Mouse (Mus musculus): ENCODE data around the gene Ptgis.
"Not testable (repeated sequence)": the region's sequence is repeated elsewhere in the genome, so short reads cannot be mapped to it uniquely, and the experiment has no call there.

Ptgis gene

DNA sequence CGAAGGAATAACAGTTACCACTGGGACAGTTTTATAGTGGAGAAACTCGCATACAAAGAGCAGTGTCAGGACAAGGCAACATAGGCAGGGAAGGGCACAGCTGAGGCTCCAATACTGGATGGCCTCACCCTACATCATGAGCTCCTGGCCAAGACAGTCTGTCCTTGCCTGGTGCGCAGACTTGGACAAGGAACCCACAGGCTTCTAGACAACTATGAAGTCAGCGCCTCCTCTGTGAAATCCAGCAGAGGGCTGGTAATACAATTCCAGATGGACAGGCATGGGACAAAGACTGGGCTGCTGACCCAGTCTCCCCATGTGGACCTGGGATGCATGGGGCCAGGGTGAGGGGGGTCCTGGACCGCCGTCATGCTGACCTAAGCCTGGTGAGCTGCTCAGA, 16.2 kb downstream of the Ptgis start:
- no peak for DNase-seq

DNA sequence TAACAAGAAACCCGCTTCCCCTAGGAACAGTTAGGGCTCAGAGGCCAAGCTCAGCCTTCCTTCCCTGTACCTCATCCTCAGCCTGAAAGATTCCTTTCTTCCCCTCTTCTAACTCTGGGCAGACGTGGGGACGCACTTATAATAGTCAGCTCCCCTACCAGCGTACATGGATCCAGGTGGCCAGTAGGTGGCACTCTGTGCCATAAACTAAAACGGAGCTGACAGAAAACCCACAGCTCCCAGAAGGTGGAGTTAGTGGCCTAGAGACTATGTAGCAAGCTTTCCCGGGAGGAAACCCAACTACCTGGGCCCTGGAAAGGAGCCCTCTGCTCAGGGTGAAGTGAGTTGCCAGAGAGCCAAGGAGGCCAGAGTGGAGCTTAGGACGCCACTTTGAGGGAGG, 18.3 kb downstream of the Ptgis start:
- DNase-seq = peak; percentile 74

DNA sequence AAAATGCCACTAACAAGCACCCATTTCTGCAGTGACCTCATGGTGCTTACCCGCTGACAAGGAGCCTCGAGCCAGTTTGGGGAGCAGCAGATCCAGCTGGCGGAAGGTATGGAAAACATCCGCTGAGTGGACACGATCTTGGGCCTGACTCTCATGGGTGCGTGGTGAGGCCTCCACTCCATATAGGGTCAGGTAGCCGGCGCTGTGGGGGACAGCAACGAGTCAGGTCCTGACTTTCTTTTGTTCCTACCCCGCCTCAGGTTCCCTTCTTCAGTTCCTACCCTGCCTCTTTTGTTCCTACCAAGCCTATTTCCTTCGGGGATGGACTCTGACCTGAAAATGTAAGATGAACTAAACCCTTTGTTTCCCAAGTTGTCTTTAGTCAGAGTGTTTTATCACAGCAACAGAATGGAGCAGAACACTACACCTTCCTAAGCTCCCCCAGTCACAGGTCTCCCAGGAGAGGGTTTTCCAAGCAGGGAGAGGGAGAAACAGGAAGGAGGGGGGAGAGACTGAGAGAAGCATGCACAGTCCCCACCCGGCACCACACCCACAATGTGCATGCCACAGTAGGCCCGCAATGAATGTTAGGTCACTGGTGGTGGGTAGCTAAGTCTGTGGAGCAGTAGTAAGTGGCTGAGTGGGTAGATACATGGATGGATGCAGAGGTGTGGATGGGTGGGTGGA, 19.1 kb downstream of the Ptgis start:
- no peak for DNase-seq

DNA sequence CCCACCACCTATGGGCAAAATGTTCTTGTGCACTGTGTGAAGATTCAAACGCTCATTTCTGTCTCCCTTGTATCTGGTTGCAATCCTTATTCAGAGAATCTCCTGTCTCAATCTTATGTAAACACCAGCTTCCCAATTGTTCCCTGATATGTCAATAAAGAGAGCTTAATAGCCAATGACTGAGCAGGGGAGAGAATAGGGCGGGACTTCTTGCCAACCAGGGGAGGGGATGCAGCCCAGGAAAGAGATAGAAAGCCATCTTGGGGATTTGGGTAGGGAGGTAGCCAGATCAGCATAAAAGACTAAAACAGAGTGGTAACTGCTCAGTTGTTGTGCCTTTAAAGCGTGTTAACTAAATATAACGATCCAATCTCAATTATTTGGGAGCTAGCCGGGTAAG, 19.7 kb downstream of the Ptgis start:
- DNase-seq = no peak

- DNase-seq = peak; percentile 67
These were observed 21.1 kb downstream of the Ptgis start for GRCm38 (mm10) chr2:167219154-167219775.

GRCm38 (mm10) chr2:167213666-167214065, 26.7 kb downstream of the Ptgis start:
- DNase-seq = no peak

DNA sequence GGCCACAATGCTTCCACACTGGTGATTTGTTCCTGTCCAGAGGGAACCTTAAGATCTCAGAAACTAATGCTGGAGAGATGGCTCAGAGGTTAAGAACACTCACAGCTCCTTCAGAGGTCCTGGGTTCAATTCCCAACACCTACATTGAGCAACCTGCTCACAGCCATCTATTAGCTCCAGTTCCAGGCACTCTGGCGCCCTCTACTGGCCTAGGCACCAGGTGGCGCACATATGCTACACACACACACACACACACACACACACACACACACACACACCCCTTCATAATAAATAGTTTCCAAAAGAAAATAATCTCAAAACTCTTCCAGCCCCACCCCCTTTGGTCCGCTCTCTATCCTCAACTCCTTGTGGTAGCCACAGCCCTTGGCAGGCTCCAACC, 27.3 kb downstream of the Ptgis start:
- DNase-seq = no peak

DNA sequence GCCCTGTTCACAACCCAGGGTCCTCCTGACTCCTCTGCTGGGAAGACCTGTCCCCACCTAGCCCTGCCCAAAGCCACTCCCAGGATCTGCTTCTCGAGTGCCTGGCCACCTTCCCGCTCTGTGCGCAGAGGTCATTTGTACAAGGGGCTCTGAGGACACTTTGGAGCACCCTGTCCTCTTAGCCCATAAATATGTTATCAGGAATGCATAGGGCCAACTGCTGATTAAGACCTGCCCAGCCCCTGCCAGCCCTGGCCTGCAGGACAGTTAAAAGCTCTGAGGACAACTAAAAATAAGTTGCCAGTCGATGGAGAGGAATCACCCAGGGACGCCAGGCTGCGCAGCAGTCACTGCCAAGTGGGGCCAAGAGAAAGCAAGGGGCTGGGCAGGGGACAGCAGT, 27.9 kb downstream of the Ptgis start:
- no peak for DNase-seq

GRCm38 (mm10) chr2:167212089-167212488, 28.3 kb downstream of the Ptgis start:
- DNase-seq = no peak

DNA sequence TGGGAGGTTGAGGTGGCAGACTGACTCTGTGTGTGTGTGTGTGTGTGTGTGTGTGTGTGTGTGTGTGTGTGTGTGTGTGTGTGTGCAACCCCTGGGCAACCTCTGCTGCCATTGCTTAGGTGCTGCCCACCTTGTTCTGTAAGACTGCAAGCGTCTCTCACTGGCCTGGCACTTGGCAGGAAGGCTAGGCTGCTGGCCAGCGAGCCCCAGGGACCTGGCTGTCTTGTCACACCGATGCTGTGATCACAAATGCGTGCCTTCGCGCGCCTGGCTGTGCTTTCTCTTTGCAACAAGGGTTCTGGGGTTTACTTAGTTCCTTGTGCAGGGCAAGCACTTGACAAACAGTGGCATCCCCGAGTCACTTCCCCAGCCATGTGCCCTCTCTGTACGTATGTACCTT, 30.5 kb downstream of the Ptgis start:
- no peak for DNase-seq

DNA sequence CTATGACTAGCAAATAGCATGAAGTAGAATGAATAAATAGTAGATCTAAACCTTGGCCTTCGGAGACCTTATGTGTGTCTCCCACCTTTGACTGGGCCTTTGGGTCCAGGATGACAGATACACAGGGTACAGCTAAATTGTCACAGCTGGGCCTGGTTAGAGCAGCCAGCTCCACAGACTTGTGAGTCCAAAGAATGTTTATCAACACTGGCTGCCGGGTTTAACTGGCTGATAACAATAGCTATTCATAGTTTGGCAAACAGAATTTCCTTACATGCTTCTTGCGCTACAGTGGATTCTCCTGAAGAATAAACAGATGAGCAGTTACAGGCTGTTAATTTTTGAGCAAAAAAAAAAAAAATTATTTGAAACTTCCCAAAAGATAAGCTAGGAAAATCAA, 31.4 kb downstream of the Ptgis start:
- no peak for DNase-seq

DNA sequence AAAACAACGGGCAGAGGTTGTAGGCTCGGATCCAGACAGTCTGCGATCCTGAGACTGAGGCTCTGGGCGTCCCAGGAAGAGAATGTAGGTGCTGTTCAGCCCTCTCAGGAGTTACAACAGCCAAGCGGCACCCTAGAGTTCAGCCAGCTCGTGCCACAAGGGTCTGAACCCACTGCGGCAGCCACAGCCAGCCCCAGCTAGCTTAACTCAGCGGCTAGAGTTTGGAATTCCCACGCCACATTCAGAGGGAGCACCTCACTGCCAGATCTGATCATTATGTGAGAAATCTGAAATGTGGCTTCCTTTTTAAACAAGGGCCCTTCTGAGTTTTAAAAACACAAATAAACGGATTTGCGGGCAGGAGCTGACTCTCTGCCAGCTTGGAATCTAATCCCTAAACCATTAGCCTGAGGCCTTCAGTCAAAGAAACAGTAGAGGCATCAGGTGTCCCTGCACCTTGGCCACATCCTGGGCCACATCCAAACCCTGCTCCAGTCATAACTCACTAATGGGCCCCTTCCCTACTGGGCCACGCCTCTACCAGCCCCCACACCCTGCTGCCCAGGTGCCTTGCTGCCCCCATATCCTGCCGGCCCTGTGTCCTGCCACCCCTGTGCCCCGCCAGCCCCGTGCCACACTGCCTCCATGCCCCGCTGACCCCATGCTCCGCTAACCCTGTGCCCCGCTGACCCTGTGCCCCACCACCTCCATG, 34.3 kb downstream of the Ptgis start:
- no peak for DNase-seq

DNA sequence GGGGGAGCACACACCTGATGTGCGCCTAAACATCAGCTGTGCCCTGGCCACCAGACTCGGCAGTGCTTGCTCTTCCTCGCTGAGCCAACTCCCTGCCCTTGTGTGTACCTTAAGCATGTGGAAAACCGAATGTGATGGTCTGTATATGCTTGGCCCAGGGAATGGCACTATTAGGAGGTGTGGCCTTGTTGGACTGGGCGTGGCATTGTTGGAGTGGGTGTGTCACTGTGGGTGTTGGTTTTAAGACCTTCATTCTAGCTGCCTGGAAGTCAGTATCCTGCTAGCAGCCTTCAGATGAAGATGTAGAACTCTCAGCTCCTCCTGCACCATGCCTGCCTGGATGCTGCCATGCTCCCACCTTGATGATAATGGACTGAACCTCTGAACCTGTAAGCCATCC, 35.7 kb downstream of the Ptgis start:
- not testable (repeated sequence) for DNase-seq

DNA sequence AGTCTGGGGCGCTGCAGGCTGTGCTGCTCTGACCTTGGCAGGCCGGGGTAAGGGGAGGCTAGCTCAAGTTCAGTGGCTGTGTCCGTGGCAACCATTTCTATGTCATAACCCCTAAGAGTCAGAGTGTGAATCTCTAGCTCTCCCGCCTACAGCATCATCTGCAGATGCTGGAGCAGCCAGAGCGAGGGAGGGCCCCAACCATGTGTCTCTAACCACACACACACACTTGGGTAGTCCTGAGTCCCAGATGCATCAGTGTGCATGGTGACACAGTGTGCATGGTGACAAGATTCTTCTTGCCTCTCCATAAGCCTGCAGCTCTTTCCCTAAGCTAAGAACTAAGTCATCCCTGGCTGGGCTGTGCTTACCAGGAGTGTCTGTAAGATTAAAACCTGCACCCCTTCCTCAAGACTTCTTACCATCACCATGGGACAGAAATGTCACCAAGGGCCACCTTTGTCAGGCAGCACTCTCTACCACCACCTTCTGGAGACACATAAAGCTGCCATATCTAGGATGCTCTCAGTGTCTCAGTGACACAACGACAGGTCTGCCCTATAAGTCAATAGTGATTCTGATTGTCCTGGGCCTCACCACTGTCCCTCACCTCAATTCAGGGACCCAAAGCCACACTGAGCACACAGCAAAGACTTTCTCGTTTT, 36.8 kb downstream of the Ptgis start:
- DNase-seq = no peak

GRCm38 (mm10) chr2:167201463-167202291, 38.7 kb downstream of the Ptgis start:
- DNase-seq = no peak

DNA sequence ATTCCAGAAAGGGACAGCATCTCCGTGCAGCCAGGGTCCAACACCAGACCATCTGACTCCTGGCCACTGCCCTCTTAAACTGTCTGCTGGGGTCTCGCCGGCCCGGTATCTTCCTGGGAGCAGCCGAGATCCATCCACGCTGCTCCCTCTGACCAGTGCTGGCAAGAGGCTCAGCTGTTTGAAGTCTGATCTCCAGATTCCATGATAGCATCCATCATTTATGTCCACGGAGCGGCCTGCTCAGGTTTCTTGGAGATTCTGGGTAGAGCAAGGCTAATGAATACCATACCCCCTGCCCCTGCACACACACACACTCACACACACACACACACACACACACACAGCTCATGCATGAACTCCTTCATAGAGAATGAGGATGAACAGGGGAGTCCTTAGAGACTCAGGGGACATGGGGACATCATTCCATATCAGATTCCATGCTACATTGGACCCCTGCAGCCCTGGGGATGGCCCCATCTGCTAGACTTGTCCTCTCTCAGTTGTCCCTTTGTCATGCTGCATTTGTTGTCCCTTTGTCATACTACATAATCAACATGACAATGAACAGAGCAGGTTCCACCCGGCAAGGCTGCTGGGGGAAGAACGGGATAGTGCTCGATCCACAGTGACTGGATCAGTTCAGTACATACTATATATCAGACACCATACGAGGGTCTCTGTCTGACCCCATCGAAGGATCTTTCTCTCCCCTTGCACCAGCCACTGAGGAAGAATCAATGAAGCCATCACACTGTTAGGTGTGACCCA, 41.6 kb downstream of the Ptgis start:
- DNase-seq = no peak

- DNase-seq = no peak
These were observed 47.0 kb downstream of the Ptgis start for GRCm38 (mm10) chr2:167193361-167193760.

GRCm38 (mm10) chr2:167190076-167190399, 50.4 kb downstream of the Ptgis start, which contains the start of gene Kcnb1:
TSS of gene Kcnb1 (minus strand) at chr2:167190155.
- DNase-seq = peak; percentile 43

GRCm38 (mm10) chr2:167189291-167190075, 50.9 kb downstream of the Ptgis start:
- no peak for DNase-seq

GRCm38 (mm10) chr2:167188315-167189207, 51.8 kb downstream of the Ptgis start:
- DNase-seq = peak; percentile 62

All from kidney, adult 11 months (tissue).